Mouse (Mus musculus) forebrain, postnatal 0 days (tissue): ENCODE measurements around the gene Mtmr3. TPM values are rescaled to one million over a fixed set of nuclear protein-coding genes. Genes with fewer than 3 reads are reported as not detected.

ENCODE experiments used
- ATAC-seq: fragments of 200-750 bp; cut with Nextera tagmentation; 2 replicates; pipeline ENCODE4 v1.8.0; 2017; ENCODE audit warnings: mild to moderate bottlenecking, moderate library complexity
- DNase-seq: peaks from one replicate; pipeline ENCODE4 v3.0.0-alpha.2; 2015
- H3K27ac ChIP-seq: fragments of 300-500 bp; sonication (generic); 2 replicates; pipeline ENCODE4 v1.5.1; 2014; ENCODE audit warnings: low read depth, mild to moderate bottlenecking, antibody characterized with exemption, low read length, moderate library complexity, mixed read lengths
- H3K27me3 ChIP-seq: fragments of 300-500 bp; sonication (generic); 2 replicates; pipeline ENCODE4 v1.6.1; 2014; ENCODE audit warnings: mild to moderate bottlenecking, low read length, mixed read lengths; ENCODE audit not compliant: insufficient read depth
- H3K36me3 ChIP-seq: fragments of 300-500 bp; sonication (generic); 2 replicates; pipeline ENCODE4 v1.6.1; 2014; ENCODE audit warnings: mild to moderate bottlenecking, moderate library complexity; ENCODE audit not compliant: insufficient read depth
- H3K4me1 ChIP-seq: fragments of 300-500 bp; sonication (generic); 2 replicates; pipeline ENCODE4 v1.6.1; 2014; ENCODE audit warnings: antibody characterized with exemption; ENCODE audit not compliant: insufficient read depth
- H3K4me2 ChIP-seq: fragments of 300-500 bp; sonication (generic); 2 replicates; pipeline ENCODE4 v1.6.1; 2014; ENCODE audit warnings: low read depth, mild to moderate bottlenecking, moderate library complexity
- H3K4me3 ChIP-seq: fragments of 300-500 bp; sonication (generic); 2 replicates; pipeline ENCODE4 v1.5.1; 2014; ENCODE audit warnings: low read depth, low read length, mixed read lengths
- H3K9ac ChIP-seq: fragments of 300-500 bp; sonication (generic); 2 replicates; pipeline ENCODE4 v1.6.1; 2014; ENCODE audit warnings: mild to moderate bottlenecking
- H3K9me3 ChIP-seq: fragments of 300-500 bp; sonication (generic); 2 replicates; pipeline ENCODE4 v1.6.1; 2016; ENCODE audit warnings: low read length
- CTCF ChIP-seq: sonication (generic); IDR thresholded peaks from 2 replicates; pipeline ENCODE4 v1.5.1; 2016; ENCODE audit warnings: antibody characterized with exemption, control low read depth, low read depth
- WGBS: fragments of 180-500 bp; shearing (Covaris S2); extraction: QIAGEN DNeasy Blood & Tissue Kit; methylation state at CpG from one replicate; pipeline ENCODE4 v1.1.7; 2014; 5-methylcytosine and 5-hydroxymethylcytosine counted together
- polyA plus RNA-seq: library from polyadenylated mRNA; unstranded; fragments of >200 nt; fragmentation: Nextera tagmentation; extraction: Ambion mirVana; gene quantifications from 2 replicates; pipeline ENCODE4 v1.2.1, GENCODE M21; 2015
- total RNA-seq: library from RNA; depleted of rRNA; stranded (reverse); fragments of >200 nt; gene quantifications from 2 replicates; pipeline ENCODE4 v1.2.3, GENCODE M21; 2014

The Mtmr3 gene
- total and polyA plus RNA-seq, 2 experiments from 2014 or later = 28.4 to 93.4 TPM

- no peak overlapping the region for H3K4me3 ChIP-seq
- 92% methylated on average over 3 of the region's 3 CpGs for WGBS
- H3K4me1 ChIP-seq = no peaks in the 10 kb centered on the region
- no peaks in the 10 kb centered on the region for H3K9me3 ChIP-seq
- no peak overlapping the region for H3K4me2 ChIP-seq
- peaks cover 25% of the 10 kb centered on the region for H3K36me3 ChIP-seq
- DNase-seq (no peak), ATAC-seq (no peak)
- no peak for TF ChIP-seq CTCF
- no peak overlapping the region for H3K27ac ChIP-seq
- H3K9ac ChIP-seq = no peak overlapping the region
- no peaks in the 10 kb centered on the region for H3K27me3 ChIP-seq
These were observed 67.5 kb downstream of the Mtmr3 start for GRCm38 (mm10) chr11:4527132-4527531.

GRCm38 (mm10) chr11:4522142-4522664 is 72.5 kb downstream of the Mtmr3 start:
- no peak for DNase-seq
- H3K4me2 ChIP-seq = no peak overlapping the region
- H3K36me3 ChIP-seq = peaks cover 14% of the 10 kb centered on the region
- no peaks in the 10 kb centered on the region for H3K9me3 ChIP-seq
- no peak for TF ChIP-seq CTCF
- no peak overlapping the region for H3K4me3 ChIP-seq
- ATAC-seq = no peak
- no peaks in the 10 kb centered on the region for H3K4me1 ChIP-seq
- 92% methylated on average over 6 of the region's 6 CpGs for WGBS
- H3K9ac ChIP-seq = no peak overlapping the region
- no peak overlapping the region for H3K27ac ChIP-seq
- H3K27me3 ChIP-seq = no peaks in the 10 kb centered on the region

- H3K36me3 ChIP-seq = peaks cover 23% of the 10 kb centered on the region
- H3K4me1 ChIP-seq = no peaks in the 10 kb centered on the region
- no peaks in the 10 kb centered on the region for H3K9me3 ChIP-seq
- no peak overlapping the region for H3K4me3 ChIP-seq
- H3K27ac ChIP-seq = no peak overlapping the region
- H3K9ac ChIP-seq = no peak overlapping the region
- DNase-seq (no peak), ATAC-seq (no peak)
- 75% methylated on average over 7 of the region's 7 CpGs for WGBS
- TF ChIP-seq CTCF = no peak
- no peak overlapping the region for H3K4me2 ChIP-seq
- no peaks in the 10 kb centered on the region for H3K27me3 ChIP-seq
These were observed 75.7 kb downstream of the Mtmr3 start for GRCm38 (mm10) chr11:4518981-4519380.

- no peak for TF ChIP-seq CTCF
- no peak for ATAC-seq
These were observed 87.2 kb downstream of the Mtmr3 start for GRCm38 (mm10) chr11:4507421-4507820.

GRCm38 (mm10) chr11:4506486-4506885 is 88.2 kb downstream of the Mtmr3 start:
- 93% methylated on average over 2 of the region's 2 CpGs for WGBS
- H3K27me3 ChIP-seq = no peaks in the 10 kb centered on the region
- no peak for TF ChIP-seq CTCF
- no peak overlapping the region for H3K9ac ChIP-seq
- DNase-seq (no peak), ATAC-seq (no peak)
- H3K9me3 ChIP-seq = no peaks in the 10 kb centered on the region
- H3K27ac ChIP-seq = no peak overlapping the region
- no peak overlapping the region for H3K4me2 ChIP-seq
- no peaks in the 10 kb centered on the region for H3K4me1 ChIP-seq
- no peak overlapping the region for H3K4me3 ChIP-seq
- H3K36me3 ChIP-seq = peaks cover 42% of the 10 kb centered on the region

More at GRCm38 (mm10) chr11:4507421-4507820, 87.2 kb downstream of the Mtmr3 start:
- no peak overlapping the region for H3K4me2 ChIP-seq
- H3K36me3 ChIP-seq = peaks cover 38% of the 10 kb centered on the region
- 46% methylated on average over 2 of the region's 2 CpGs for WGBS
- H3K4me1 ChIP-seq = no peaks in the 10 kb centered on the region
- DNase-seq = no peak
- H3K27ac ChIP-seq = no peak overlapping the region
- no peak overlapping the region for H3K4me3 ChIP-seq
- H3K9ac ChIP-seq = no peak overlapping the region
- H3K9me3 ChIP-seq = no peaks in the 10 kb centered on the region
- H3K27me3 ChIP-seq = no peaks in the 10 kb centered on the region

GRCm38 (mm10) chr11:4502206-4502605 is 92.5 kb downstream of the Mtmr3 start:
- Histone ChIP-seq H3K27me3 (no peaks in the 10 kb centered on the region), H3K4me2 (no peak overlapping the region), H3K36me3 (peaks cover 48% of the 10 kb centered on the region), H3K9ac (no peak overlapping the region), H3K27ac (no peak overlapping the region), H3K9me3 (no peaks in the 10 kb centered on the region), H3K4me1 (no peaks in the 10 kb centered on the region), H3K4me3 (no peak overlapping the region)
- no peak for DNase-seq
- no peak for TF ChIP-seq CTCF
- 86% methylated on average over 2 of the region's 2 CpGs for WGBS
- ATAC-seq = no peak

- DNase-seq = no peak
- WGBS = 93% methylated on average over 4 of the region's 4 CpGs
- peaks cover 43% of the 10 kb centered on the region for H3K36me3 ChIP-seq
These were observed 93.8 kb downstream of the Mtmr3 start for GRCm38 (mm10) chr11:4500826-4501225.

More at GRCm38 (mm10) chr11:4500826-4501225, 93.8 kb downstream of the Mtmr3 start:
- H3K4me1 ChIP-seq = no peaks in the 10 kb centered on the region
- H3K27ac ChIP-seq = no peak overlapping the region
- no peak for TF ChIP-seq CTCF
- ATAC-seq = no peak
- no peaks in the 10 kb centered on the region for H3K27me3 ChIP-seq
- H3K9me3 ChIP-seq = no peaks in the 10 kb centered on the region
- H3K4me3 ChIP-seq = no peak overlapping the region
- no peak overlapping the region for H3K9ac ChIP-seq
- no peak overlapping the region for H3K4me2 ChIP-seq
